Mouse (Mus musculus): ENCODE measurements at regions not wholly inside any gene's neighbourhood (a gene's known extent, or its start where the extent isn't known, plus 50 kb on each side); places are given as distances from the start of the nearest gene placed in this dataset.

DNA sequence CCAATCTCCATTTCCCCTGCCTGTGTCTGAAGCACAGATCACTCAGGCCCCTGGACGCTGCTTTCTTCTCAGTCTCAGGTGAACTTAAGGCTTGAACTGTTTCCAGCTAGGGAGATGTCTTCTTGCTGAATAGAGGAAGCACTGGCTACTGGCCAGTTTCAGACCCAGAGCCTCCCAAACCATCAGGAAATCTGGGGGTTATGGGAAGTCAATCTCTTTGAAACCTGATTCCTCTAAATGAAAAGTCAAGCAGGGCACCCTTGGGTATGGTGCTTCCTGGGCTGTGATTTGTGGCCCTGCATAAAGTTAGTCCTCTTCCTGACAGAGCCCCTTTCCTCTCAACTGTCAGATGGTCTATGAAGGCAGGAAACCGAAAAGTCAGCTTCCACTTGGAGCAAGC lies 208.2 kb downstream of the Sptssa start:
- no peak for DNase-seq

DNA sequence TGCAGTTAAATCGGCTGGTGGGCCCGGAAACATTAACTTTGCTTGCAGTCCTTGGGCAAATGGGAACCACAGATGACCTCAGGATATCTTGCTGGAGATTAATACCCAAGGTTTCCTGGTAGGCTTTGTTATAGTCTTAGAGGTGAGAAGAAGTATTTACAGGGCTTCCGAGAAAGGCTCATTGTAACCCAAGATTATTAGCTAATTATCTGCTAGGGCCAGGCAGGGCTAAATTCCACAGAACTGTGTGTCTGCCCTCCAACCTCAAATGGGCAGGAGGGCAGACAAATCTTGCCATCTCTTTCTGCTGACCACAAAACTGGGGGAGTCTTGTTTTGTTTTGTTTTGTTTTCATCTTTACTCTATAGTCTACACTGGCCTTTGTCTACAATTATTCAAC lies 209.0 kb downstream of the Sptssa start:
- no peak for DNase-seq

DNA sequence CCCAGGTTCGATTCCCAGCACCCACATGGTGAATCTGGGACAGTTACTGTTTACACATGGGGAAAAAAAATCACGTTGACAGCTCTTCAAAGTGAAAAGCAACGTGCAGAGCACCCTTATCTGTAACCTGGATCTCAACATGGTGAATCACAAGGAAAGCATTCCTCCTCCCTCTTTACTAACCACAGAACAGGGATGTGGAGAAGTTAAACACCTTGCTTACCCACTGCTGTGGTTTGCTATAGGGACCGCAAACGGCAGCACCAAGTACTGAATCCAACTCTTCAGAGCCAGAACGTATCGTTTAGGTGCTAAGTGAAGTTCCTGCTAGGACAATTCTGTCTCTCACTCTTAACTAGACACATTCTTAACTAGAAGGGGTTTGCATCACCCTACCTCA lies 210.0 kb downstream of the Sptssa start:
- DNase-seq, result no peak

DNA sequence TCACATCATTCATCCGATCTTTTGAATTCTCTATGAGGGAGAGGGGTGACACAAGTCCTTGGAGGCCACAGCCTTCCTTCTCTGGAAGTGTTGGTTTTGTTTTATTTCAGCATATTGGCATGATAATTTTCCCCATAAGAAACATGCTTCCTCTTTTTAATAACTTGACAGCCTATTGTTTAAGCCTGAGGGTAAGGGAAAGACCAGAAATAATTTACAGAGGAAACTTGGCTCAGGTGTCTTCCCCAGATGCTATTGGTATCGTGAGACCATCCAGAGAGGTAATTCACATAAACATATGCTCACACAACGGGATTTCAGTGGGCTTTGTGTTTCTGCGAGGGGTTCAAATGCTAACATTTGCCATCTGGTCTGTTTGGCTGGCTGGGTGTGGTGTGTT lies 212.0 kb downstream of the Sptssa start:
- DNase-seq, result no peak

DNA sequence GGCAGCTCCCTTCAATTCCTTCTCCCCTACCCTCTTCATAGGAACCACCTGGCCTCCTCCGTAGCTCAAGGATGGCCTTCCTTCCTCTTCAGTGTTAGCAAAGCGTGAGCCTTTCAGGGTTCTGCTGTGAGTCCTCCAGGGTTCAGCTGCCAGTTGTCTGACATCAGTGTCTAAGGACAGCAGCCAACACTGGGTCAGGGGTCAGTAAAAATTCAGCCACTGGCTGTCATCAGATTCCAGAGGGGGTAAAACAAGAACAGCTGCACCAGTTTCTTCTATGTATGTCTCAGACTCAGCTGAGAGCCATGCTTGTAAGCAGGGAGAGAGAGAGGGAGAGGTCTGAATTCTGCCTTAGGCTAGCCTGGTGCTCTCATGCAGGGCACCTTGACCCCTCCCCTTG lies 213.1 kb downstream of the Sptssa start:
- peak; percentile 36 for DNase-seq

DNA sequence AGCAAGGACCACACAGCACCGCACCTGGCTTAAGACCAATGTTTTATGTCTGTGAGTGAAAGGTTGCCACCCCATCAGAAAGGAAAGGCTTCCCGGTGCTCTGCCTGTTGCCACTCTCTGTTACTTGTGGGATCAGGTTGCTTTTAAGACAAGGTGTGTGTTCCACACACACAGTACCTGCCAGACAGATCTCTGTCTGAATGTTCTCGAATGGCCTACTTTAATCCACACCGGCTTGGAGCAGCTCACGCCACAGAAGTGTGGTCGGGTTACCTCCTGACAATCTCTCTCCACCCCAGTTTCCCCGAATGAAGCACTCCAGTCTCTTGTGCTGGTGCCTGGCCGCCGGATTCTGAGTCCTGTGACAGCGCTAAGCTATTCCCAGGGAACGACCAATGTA lies 214.0 kb downstream of the Sptssa start:
- DNase-seq, result no peak

DNA sequence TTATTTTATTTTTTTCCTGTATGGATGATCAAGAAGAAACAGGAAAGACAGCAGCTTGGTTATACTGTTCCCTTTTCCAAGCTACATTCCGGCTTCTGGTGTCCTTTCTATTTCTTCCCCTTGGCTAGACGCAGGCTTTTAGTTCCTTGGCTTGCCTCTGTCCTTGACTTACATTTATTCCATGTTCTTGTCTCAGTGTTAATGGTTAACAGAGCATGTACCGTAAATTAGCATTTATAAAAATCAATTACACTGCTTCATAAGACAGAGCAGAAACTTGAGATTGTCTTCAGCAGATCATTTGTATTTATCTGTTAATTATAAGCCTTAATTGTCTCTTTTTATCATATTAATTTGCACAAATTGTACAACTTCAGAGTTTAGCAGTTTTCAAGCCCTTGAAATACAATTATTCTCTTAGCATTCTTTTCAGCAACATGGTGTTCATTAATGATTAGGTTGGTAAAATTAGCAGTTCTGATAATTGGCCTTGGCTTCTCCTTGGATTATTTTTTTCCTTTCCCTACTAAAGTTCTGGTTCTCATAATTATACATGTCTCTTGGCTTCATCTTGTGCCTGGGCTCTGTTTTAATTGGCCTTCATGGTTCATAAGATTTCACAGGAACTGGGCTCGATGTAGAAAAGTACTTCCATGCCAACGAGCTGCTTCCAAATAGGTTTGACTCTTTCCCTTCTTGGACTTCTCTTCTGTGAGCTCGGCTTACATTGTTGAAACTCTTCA lies 215.4 kb downstream of the Sptssa start:
- DNase-seq, result no peak

DNA sequence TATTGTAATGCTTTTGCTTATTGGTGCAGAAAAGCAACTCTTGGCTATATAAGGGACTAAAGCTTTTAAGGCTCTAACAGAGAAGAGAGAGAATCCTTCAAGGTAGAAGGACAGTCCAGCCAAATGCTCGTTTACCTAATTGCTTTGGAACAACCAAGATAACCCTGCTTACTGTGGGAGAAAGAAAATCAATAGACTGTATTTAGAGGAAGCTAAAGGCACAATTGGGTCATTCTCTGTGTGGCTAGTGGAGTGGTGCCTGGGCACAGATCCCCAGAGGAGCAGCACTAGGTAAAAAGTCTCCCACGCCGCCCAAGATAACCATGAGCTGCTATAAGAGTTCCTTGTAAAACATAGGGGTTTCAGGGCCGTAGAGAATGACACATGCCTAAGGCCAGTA lies 217.6 kb downstream of the Sptssa start:
- DNase-seq, result no peak

DNA sequence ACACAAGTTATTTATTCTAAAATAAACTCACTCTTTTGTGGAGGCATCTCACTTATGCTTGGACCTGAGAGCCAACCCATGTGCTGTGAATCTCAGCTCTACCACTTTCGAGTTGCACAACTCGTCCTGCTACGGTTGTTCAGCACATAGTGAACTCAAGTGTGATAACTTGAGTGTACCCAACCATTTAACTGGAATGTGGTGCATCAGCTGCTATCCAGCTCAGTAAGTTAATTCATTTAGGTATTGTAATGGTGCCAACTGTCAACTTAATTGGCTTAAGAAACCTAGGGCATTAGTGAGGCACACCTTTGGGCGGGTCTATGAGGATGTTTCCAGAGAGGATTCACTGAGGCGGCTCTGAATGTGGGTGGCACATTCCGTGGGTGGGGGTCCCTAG lies 221.6 kb upstream of the Egln3 start:
- DNase-seq, result no peak

DNA sequence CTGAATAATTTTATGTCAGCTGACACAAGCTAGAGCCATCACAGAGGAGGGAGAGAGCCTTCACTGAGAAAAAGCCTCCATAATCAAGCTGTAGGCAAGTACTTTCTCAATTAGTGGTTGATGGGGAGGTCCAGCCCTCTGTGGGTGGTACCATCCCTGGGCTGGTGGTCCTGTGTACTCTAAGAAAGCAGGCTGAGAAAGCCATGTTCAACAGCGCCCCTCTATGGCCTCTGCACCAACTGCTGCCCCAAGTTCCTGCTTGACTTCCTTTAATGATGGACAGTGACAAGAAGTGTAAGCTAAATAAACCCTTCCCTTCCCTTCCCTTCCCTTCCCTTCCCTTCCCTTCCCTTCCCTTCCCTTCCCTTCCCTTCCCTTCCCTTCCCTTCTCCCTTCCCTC lies 211.2 kb upstream of the Egln3 start:
- no peak for DNase-seq

DNA sequence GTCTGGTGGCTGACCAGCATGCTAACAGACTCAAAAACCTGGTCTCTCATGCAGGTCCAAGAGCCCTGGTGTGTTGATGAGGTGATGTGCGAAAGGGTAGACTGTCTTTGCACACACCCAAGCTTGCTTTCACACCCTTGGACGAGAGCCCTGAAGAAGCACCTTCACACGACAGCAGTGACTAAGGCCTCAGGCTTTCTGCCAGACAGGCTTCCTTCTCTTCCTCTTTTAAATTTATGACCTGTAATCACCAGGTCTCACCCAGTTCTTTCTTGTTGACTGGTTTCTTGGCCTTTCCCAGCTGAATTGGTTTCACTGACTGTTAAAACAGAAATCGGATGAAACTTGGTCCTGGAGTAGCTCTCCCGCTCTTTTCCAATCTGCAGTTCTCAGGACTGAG lies 210.5 kb upstream of the Egln3 start:
- no peak for DNase-seq

DNA sequence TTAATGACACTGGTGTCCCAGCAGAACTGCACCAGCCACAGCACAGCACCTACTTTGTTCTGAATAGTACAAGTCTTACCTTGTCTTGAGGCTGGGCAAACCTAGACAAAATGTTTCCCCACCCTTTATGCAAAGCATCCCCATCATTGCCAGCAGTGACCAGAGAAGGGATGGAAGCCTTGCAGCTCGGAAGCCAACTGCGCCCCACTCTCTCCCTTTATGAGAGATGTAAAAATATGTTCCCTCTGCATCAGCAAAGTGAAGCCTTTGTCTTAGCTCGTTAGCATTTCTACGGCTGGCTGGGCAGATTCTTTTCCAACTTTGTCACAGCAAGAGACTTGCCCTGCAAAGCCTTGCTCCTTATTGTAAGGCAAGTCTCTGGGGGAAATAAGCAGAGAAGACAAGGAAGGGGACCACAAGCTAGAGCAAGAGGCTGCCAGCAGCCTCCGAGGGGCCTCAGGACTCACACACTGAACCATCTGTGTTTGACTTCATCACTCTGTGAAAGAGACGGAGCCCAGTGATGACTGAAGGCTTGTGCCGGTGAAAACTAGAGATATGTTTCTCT lies 206.5 kb upstream of the Egln3 start:
- peak; percentile 32 for DNase-seq

DNA sequence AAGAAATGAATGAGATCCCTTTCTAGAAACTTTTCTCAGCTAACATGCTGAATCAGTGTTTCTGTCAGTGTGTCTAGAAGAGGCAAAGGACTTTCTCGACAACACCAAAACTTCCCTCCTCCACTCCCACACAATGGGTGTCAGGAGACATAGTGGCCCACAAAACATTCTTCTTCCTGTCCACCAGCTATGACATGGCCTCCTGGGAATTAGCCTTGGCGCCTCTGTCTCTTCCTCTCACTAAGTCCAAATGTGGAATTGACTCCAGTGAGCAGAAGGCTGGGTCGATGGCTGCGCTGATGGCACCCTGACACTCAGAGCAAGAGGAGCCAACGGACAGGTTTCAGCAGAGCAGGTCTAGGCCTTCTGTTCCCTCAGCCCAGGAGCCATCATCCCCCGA lies 205.2 kb upstream of the Egln3 start:
- no peak for DNase-seq

DNA sequence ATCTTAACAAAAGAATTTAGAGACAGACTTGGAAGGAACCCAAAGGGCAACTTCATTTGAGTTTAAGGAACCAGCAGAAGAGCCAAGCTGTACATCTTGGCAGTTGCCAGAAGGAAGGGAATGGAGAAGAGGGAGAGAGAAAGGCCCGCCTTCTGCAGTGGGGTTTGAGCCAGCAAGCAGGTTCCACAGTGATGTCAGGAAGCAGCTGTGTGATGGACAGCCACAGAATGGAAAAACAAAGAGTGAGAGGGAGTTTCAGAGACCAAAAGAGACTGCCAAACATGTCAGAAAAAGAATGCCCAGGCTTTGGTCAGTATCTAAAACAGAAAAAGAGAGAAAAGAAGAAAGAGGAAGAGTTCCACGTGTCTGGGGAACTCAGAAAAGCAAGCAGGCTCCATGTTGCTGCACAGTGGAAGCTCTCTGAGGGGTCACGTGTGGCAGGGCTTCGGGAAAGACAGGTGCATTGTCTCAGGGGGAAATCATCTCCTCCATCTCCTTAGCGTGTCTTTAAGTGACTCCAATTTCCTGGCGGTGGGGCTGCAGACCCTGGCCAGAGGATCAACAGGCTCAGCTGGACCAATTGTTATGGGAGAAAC lies 203.7 kb upstream of the Egln3 start:
- no peak for DNase-seq

DNA sequence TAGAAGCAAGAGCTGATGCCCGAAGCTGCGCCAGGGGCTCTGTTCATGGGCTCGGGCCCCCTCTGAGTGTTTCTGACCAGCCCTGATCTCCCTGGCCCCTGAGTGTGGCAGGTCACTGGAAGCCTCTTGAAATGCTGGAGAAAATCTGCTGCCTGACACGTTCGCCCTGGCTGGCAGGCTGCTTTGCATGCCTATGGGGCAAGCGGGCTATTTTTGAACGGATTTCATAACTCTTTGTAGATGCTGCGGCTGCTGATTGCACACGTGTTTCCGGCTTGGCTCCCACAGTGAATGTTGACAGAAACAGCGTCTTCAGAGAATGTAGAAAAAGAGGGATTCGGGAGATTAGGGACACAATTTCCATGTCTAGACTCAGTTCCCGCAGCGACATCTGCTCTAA lies 201.4 kb upstream of the Egln3 start:
- DNase-seq, result no peak

DNA sequence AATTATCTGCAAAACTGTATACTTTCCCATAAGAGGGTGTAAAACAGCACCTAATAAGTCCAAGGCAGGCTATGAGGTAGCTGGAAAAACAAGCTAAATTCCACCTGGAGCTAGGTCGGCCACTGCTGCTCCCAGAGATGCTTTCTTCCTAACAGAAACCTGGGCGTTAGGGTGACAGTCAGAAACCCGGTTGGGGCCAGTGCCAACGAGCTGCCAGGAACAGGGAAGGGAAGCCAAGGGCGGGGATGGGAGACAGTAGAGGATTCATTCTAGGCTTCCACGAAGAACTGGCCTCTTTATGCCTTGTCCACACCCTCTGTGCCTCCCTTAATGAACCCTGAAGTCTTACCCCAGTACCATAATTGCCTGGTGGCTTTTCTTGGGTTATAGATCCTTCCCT lies 198.9 kb upstream of the Egln3 start:
- DNase-seq, result no peak

DNA sequence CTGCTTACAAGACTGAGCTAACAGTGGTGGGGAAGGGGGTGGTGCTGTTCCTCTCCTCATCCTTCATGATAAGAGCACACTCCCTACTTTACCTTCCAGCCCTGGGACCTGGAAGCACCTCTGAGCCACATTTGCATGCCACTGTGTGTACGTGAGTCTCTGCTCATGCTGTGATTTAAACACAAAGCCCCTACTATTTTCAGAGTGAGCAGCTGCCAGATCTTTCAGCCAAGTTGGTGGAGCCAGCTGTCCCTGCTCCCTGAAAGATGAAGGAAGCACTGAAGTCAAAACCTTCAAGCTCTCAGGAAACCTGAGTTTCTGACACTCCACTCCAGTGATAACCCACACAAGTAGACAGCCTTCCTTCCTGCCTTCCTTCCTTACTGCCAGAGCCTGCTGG lies 198.0 kb upstream of the Egln3 start:
- no peak for DNase-seq

DNA sequence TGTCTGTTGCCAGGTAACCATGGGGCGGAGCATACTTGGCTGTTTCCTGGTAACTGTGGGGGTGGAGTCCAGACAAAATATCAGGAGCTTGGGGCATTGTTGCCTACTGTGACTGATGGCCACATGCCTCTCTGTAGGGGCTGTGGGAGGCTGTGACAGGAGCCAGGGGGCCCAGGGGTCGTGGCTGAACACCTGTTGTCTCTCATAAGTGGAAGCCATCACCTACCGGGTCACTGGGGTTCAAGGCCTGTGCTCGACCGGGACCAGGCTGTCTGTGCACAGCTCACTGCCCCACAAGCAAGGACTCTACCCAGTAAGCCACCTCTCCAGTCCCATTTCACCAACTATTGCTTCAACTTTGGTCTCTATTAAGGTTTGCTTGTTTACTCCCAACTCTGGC lies 196.4 kb upstream of the Egln3 start:
- DNase-seq, result no peak

DNA sequence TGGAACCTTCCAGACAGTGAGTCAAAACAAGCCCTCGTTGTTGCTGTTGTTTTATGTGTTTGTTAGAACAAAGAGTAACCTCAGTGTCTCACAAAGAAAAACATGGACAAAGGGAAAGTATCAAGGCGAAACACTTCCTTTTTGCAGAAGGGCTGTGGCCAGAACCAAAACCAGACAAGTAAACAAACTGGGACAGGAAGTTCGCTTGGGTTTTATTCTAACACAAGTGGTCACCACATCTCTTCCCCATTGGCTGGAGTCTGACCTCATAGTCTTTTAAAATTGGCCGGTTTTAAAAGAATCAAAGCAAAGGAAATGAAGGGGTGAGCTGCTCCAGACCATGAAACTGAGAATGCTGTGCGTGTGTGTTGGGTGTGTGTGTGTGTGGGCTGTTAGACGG lies 194.4 kb upstream of the Egln3 start:
- DNase-seq, result no peak

DNA sequence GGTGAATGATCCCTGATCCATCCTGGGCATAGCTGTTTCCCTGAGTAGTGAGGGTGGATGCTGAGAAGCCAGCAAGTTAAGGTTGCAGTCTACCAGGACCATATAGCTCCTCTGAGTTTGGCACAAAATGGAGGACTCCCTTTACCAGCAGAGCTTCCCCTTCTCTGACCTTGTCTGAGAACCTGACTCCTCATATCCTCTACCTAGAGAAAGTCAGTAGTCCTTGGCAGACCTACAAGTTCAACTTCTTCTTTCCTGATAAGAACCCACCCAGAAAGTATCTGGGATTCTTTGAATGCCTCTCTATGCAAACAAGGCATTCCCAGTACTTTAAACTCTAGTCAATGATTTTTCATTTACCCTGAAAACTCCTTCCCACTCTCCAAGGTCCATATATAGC lies 193.3 kb upstream of the Egln3 start:
- no peak for DNase-seq

DNA sequence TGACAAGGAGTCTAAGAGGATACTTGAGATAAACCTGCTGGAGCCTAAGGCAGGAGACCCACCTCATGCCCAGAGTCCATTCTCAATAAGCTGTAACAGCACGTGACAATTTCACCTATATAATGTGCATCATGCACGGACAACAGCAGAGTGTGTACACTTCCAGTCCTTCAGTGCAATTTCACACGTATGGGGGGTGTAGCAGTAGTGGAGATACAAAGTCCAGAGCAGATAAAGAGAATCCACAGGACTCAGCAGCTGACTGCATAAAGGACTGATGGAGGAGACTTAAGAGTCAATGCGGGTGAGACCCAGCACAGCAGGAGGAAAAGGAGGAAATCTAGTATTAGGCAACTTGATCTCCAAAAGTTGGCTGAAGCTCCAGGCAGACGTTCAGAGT lies 192.7 kb upstream of the Egln3 start:
- DNase-seq, result no peak

DNA sequence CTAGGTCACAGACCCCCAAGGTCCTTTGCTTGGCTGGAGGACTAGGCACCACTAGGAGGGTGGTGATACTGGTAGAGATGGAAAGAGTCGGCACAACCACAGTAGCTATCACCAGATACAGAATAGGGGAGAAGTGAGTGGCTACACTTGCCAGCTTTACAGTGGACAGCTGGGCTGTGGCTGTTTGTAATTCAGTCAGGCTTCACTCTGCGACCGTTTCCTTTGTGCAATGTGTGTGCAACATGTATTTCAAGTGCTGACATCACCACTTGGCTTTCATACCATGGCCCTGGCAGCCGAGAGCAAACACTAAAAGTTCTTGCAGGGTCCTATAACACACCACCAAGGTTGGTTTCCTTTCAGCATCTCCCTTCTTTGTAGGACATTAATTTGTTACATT lies 181.7 kb upstream of the Egln3 start:
- no peak for DNase-seq

DNA sequence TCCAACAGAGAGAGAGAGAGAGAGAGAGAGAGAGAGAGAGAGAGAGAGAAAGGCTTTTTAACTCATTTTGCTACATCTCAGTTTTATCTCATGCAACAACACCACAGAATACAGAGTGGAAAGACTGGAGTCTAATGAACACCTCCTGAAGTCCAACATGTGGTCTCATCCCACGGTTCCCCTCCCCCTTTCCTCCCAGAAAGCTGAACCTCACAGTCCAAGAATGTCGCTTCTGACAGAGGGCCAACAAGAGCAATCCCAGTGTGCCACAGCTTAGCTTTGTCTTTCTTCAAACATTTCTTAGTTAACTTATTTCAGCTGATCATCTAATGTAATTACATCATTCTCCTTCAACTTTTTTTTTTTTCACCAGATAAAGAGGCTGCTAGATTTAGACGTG lies 180.5 kb upstream of the Egln3 start:
- peak; percentile 11 for DNase-seq

DNA sequence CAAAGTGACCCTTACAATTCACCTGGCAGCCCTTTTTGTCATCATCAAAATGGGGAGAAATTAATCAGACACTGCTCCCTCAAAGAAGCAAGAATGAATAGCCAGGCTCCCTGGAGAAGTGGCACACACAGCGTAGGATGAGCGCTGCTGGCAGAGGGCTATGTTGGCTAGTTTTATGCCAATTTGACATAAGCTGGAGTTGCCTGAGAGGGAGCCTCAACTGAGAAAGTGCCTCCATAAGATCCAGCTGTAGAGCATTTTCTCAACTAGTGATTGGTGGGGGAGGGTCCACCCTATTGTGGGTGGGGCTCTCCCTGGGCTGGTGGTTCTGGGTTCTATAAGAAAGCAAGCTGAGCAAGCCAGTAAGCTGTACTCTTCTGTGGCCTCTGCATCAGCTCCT lies 179.3 kb upstream of the Egln3 start:
- no peak for DNase-seq

DNA sequence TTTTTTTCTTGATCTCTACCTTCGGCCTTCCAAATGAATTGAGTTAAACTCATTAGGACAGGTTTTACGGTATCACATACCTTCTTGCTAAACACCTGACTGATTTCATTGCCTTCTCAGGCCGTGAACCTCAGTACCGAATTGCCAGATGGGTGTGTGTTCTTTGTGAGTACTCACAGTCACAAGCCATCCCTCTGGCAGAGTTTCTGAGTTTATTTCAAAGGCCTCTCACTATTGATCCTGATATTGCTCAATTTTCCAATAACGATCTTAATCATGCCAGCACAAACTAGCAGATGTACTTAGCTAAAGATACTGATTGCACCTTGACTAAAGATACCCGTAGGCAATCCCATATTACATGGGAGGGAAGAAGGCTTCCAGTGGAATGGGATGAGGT lies 178.4 kb upstream of the Egln3 start:
- DNase-seq, result no peak
